Mouse (Mus musculus): ENCODE data around the gene Msmo1. TPM values are rescaled to one million over a fixed set of nuclear protein-coding genes. Genes with fewer than 3 reads are reported as not detected.

The Msmo1 gene
- 61.3 and 88.5 TPM in 2 replicates for polyA plus RNA-seq (2012; rRNA removed)

GRCm38 (mm10) chr8:64733271-64733943 is at the start of gene Msmo1:
Gene Msmo1 (minus strand): TSS chr8:64733792.
- peak; percentile 94 for DNase-seq (ENCODE audit: low spot score)

GRCm38 (mm10) chr8:64781947-64782346 is 48.4 kb upstream of the Msmo1 start:
- no peak for DNase-seq (ENCODE audit: low spot score)

DNA sequence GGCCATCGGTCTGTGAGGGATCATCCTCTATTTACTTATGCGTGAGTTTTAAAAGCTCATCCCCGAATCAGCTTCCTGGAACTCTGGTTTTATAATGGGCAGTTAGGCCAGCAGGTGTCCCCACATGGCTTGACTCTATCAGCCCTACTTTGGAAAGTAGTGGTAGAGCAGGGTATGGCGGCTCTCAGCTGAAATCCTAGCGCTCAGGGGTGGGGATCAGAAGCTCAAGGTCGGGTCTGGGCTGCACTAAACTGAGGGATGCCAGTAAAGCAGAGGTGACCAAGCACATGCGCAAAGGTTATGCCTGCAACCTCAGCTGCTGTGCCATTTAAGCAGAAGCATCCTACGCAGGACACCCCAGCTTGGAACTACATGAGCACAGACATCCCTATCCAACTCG is 44.3 kb upstream of the Msmo1 start:
- no peak for DNase-seq (ENCODE audit: low spot score)

DNA sequence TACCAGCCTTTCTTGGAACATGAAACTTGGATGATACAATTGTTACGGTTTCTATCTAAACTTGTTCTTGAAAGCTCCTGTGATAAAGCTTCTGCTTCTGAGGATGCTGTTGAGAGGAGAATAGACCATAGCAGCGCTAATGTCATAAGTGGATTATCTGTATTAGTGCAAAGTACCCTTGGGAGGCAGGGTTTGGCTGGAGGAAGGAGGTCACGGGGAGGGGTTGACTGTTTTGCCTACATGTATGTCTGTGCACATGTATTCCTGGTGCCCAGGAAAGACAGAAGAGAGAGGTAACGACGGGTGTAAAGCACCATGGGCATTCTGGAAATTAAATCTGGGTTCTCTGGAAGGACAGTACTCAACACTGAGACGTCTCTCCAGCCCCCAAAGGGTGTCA is 40.5 kb upstream of the Msmo1 start:
- DNase-seq (ENCODE audit: low spot score) = no peak

DNA sequence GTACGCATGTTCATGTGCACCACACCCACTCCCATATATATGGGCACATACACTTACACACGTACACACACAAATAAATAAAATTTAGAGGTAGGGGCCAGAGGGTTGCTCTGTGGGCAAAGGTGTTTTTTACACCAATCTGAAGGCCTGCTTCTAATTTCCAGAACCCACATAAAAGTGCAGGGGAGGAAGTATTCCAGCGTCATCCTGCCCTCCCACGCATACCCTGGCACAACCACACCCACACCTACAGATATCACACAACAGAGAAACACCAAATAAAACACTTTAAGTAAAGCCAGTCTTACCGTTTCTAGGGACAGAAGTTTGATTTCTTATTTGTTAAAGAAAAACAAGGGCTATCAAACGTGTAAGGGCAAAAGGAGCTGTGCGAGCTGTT is 37.2 kb upstream of the Msmo1 start:
- DNase-seq (ENCODE audit: low spot score) = no peak

GRCm38 (mm10) chr8:64769586-64769985 is 36.0 kb upstream of the Msmo1 start:
- DNase-seq (ENCODE audit: low spot score) = no peak

- DNase-seq (ENCODE audit: low spot score) = no peak
Observed at GRCm38 (mm10) chr8:64768645-64769044, 35.1 kb upstream of the Msmo1 start.

DNA sequence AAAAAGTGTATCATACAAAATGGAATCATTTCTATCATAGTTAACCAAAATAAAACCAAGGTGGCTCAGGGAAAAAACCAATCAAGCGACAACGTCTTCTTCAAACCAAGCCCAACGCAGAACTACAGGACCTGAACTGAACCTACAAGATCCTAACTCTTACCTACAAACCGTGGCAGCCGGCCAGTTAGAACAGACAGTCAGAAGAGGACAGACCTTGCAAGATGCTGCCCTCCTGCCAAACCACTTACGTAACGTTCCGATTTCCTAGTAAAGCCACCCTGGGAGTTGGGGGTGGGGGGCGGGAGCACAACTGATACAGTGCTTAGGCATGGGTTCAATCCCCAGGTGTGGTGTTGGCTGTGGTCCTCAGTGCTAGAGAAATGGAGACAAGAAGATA is 33.5 kb upstream of the Msmo1 start:
- no peak for DNase-seq (ENCODE audit: low spot score)

GRCm38 (mm10) chr8:64764075-64764474 is 30.5 kb upstream of the Msmo1 start:
- no peak for DNase-seq (ENCODE audit: low spot score)

GRCm38 (mm10) chr8:64762751-64763150 is 29.2 kb upstream of the Msmo1 start:
- no peak for DNase-seq (ENCODE audit: low spot score)

DNA sequence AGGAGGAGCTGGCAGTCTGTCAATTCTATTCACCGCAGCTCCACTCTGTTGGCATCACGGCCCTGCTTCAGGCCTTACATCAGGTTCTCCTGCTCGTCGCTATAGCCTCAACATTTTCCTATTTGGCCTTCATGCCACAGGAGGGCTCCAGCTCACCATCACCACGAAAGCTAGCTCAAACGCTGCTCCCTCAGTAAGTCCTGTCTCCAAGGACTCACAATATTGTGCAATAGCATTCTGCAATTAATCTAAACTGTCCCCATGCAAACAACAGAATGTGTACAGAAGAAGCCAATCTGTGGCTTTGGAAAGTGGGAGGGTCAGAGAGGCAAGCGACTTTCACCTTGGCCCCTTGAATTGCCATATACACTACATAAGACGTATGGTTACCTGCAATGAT is 27.8 kb upstream of the Msmo1 start:
- DNase-seq (ENCODE audit: low spot score) = no peak

DNA sequence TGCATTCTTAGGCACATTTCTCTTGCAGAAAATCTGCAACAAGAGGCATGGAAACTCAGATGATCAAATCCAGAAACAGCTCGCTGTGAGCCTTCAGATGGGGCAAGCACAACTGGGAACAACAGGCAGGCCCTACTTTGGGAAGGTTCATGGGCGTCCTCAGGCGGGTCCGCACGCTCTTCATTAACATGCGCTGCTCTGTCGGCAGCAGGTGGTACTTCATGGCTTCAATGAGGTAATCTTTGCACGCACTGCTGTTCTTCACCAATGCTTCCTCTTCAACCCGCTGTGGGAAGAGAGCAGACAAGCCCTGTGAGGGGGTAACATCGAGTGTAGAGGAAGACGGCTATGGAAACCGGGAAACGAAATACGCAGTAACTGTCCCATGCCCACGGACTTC is 24.4 kb upstream of the Msmo1 start:
- DNase-seq (ENCODE audit: low spot score) = no peak

DNA sequence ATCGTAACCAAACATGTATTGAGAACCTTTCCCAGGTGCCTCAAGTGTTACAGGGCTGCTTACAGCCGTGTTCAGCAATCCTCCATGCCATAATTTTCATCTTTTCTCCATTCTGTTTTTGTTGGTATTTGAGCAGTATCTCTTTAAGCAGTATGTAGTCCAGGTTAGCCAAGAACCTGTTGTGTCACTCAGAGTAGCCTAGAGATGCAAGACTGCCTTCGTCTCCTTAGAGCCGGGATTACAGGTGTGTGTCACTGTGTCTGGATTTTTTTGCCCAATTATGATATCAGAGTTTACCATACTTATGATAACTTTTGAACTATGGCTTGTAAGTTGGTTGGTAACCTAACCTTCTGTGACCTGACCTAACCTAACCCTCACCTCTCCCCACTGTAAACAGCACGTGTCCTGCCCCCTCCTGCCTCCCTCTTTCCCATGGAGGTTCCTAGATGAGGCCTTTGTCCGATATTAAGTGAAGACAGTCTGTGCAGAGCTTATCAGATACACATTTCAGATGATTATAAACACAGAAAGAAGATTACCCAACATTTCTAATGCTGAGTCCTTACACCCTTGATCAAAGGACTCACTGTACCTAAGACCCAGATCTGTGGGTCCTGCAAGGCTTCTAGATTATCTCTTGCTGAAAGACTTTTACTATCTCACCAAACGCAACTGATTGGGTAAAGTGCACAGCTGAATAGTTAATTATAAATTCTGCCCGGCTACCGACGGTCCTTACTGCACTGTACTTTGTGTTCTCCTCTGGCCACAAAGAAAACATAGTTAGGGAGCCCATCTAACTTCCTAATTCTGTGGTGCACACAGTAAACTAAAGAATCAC is 12.8 kb upstream of the Msmo1 start:
- DNase-seq (ENCODE audit: low spot score) = no peak

DNA sequence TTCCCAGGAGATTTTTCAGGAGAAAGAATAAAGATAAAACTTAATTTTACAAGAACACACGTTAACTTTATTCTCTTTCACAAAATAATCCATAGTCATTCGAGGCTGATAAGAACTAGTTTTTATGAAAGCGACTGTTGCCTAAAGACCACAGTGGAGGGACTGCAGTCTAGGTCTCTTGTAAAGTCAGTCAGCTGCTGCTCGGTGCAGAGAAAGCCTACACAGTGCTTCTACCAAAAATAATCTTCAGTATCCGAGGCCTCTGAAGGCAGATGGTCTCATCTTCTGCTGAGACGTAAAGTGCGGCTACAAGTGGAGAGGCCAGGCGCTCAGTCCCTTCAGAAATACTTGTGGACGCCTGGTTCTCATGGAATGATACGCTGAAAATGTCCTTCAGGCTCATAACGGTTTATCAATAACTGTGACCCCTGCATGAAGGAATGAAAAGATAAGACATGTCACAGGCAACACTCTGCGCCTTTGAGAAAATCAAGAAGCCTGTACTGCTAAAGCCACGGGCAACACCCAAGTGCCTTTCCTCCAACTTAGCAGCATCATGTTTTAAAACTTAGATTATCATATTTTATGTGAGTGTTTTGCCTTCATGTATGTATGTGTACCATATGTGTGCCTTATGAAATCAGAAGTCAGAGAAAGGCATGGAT is 7.1 kb upstream of the Msmo1 start:
- DNase-seq (ENCODE audit: low spot score) = no peak

DNA sequence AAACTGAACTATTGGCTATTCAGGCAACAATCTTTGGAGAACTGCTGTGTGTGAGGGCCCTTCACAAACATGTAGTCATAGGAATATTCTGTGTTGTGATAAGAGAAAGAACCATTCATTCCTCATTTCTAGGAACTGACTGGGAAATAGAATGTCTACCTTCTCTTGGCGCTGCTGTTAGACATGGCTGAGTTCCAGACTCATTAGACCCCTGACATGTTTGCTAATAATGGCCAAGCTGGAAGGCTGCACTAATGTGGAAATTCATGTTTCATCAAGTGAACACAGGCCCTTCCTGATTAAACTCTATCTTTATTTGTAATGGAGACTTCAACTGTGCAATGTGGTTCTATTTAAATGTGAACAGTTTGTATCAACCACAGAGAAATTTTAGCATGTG is 5.3 kb upstream of the Msmo1 start:
- no peak for DNase-seq (ENCODE audit: low spot score)

- DNase-seq (ENCODE audit: low spot score) = no peak
Observed at GRCm38 (mm10) chr8:64736767-64737323, 3.3 kb upstream of the Msmo1 start.

DNA sequence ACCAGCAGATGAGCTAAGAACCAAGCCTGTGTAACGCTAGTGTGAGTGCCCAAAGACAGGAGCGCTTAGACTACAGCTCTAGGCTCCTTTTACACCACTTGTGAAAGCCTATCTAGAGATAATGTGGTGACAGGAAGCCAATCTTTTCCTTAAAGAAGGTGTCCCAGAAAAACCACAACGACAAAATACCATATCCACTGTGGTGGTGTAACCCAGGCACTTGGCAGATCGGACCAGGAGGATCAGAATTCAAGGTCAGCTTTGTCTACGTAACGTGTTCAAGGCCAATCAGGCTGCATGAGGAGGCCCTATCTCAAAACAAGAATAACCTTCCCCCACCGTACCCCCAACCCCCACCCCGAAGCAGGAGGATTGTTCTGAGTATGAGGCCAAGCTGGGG is 1.6 kb upstream of the Msmo1 start:
- DNase-seq (ENCODE audit: low spot score) = no peak

GRCm38 (mm10) chr8:64732596-64732995 is 996 bp downstream of the Msmo1 start:
- no peak for DNase-seq (ENCODE audit: low spot score)

GRCm38 (mm10) chr8:64728156-64728555 is 5.4 kb downstream of the Msmo1 start:
- no peak for DNase-seq (ENCODE audit: low spot score)

DNA sequence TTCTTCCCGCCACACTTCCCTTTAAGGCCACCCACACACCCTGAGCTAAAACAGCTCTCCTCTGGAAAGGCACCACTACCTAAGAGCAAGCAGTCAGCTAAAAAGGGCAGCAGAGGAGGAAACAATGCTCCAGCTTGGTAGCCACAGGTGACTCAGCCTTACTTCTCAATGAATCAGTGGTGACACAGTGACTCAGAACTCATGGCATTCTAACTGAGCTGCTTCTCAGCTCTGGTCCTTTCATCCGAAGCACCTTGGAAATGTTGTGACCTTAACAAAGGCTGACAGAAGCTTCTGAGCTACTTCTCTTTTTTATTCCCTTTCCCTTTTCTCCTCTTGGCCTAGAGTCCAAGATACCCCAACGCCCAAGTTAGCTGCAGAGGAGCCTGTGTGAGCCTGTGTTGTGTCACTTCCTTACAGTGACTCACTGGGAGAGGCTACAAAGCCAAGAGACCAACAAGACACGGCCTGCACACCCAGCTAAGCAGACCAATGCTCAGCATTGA is 7.3 kb downstream of the Msmo1 start:
- DNase-seq (ENCODE audit: low spot score) = no peak

DNA sequence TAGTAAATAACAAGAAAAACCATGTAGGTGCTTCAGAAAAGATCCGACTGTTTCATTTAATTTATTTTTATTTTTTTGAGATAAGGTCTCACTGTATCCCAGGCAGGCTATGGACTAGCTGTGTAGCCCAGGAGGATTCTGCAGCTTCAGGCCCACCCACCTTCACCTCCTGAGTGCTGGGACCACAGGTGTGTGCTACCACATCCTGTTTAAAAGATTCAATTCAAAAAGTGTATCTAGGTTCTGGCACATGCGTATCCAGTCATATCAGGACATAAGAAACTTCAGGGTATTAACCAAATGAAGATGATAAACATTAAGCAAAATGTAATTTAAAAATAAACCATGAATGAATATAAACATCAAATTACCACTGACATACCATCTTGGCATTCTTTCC is 10.4 kb downstream of the Msmo1 start:
- DNase-seq (ENCODE audit: low spot score) = no peak

GRCm38 (mm10) chr8:64717868-64718267 is 15.7 kb downstream of the Msmo1 start:
- no peak for DNase-seq (ENCODE audit: low spot score)

All from urinary bladder, adult 2 months (tissue).